Mouse (Mus musculus): ENCODE measurements at regions not wholly inside any gene's neighbourhood (a gene's known extent, or its start where the extent isn't known, plus 50 kb on each side); places are given as distances from the start of the nearest gene placed in this dataset.
"Not testable (repeated sequence)": the region's sequence is repeated elsewhere in the genome, so short reads cannot be mapped to it uniquely, and the experiment has no call there.

DNA sequence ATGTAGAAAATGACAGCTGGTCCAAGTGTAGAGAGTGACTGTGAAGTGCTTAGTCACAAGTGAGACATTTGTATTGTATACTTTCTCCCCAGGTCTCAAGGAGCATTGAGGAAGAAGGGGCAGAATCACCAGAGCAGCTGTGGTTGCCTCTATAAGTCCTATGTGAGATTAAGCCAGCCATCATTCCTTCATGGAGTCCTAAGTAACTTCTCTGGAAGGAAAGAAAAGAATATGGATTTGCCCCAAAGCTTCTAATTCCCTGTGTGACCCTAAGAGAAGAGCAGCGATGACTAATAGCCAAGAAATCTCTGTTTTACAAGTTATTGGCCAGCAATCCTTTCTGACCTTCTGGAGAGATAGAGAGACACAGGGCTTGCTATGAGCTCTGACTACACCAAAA, 856.5 kb downstream of the Gm9195 start:
- Histone ChIP-seq H3K27ac (no peak overlapping the region), H3K9ac (replicated peaks) (no peak overlapping the region), H3K36me3 (no peaks in the 10 kb centered on the region), H3K4me1 (replicated peaks) (no peaks in the 10 kb centered on the region), H3K4me2 (no peak overlapping the region), H3K4me3 (replicated peaks) (no peak overlapping the region), H3K27me3 (no peaks in the 10 kb centered on the region), H3K9me3 (no peaks in the 10 kb centered on the region)
- 91% methylated on average over 1 of the region's 1 CpGs for WGBS
- ATAC-seq (ENCODE audit: insufficient number of reproducible peaks, insufficient read depth, low FRiP score, low TSS enrichment, low read depth): no peak

DNA sequence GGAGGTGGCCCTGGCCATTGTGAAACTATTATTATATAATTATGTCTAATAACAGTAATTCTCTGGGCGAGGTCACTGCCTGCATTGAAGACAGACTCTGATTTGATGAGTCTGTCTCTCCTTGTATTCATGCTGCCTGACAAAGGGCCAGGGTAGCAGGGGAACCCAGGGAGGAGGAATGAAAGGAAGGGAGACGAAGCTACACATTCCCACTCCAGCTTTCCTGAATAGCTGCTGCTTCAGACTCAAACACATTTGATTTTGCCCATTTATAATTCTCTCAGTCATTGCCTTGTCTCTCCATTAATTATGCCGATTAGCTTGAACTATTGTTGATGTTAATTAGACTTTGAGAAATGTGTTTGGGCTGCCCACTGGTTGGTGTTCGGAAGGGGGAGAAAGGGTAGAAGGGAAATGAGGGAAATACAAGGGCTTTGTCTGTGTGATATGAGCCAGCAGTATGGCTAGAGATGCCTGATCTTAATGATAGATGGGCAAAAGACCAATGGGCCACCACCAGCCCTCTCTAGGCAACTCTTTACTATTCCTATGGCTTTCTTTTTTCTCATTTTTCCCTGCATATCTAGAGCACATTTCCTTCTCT, 881.8 kb downstream of the Gm9195 start:
- no peak for ATAC-seq (ENCODE audit: insufficient number of reproducible peaks, insufficient read depth, low FRiP score, low TSS enrichment, low read depth)
- no peaks in the 10 kb centered on the region for H3K36me3 ChIP-seq
- H3K27me3 ChIP-seq: no peaks in the 10 kb centered on the region
- 73% methylated on average over 4 of the region's 4 CpGs for WGBS
- H3K4me1 ChIP-seq (replicated peaks): no peaks in the 10 kb centered on the region
- no peak overlapping the region for H3K4me3 ChIP-seq (replicated peaks)
- no peak overlapping the region for H3K27ac ChIP-seq
- H3K9me3 ChIP-seq: no peaks in the 10 kb centered on the region
- H3K4me2 ChIP-seq: no peak overlapping the region
- no peak overlapping the region for H3K9ac ChIP-seq (replicated peaks)

DNA sequence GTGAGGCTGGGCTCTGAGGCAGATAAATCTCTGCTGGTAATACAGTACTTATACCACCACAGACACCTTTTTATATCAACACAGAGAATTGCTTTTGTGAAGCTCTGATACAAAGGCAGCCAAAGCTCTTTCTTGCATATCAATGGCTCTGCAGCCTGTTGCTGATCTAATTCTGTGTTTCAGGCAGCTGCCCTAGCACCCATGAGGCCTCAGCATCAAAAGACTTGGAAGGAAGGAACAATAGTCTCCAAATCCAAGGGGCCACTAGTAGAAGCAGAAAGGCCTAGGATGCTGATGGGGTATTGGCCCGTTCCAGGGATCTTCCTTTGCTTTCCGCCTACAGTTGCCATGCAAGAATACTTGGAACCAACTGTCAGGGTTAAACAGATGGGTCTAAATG, 887.9 kb downstream of the Gm9195 start:
- no peak for ATAC-seq (ENCODE audit: insufficient number of reproducible peaks, insufficient read depth, low FRiP score, low TSS enrichment, low read depth)
- H3K4me3 ChIP-seq (replicated peaks): no peak overlapping the region
- no peak overlapping the region for H3K27ac ChIP-seq
- no peaks in the 10 kb centered on the region for H3K36me3 ChIP-seq
- no peak overlapping the region for H3K4me2 ChIP-seq
- no peaks in the 10 kb centered on the region for H3K27me3 ChIP-seq
- H3K9ac ChIP-seq (replicated peaks): no peak overlapping the region
- WGBS: 66% methylated on average over 2 of the region's 2 CpGs
- H3K4me1 ChIP-seq (replicated peaks): no peaks in the 10 kb centered on the region
- H3K9me3 ChIP-seq: no peaks in the 10 kb centered on the region

DNA sequence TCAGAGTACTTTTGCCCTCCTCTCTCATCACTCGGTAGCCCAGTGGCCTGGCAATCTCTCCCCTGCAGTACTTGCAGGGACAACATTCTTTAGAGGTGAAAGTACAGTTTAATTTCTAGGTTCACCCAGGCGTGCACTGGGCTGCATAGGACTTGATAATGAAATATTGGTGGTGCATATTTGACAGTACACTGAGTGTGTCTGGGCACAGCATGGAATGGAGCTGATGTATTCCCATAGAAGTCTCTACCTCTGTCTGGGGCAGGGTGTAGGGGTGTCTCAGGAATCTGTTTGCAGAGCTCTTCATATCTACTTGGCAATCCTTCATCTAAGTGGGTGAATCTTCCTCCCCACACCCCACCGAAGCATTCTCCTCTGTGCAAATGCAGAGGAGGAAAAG, 893.8 kb downstream of the Gm9195 start:
- H3K9me3 ChIP-seq: no peaks in the 10 kb centered on the region
- H3K36me3 ChIP-seq: no peaks in the 10 kb centered on the region
- H3K4me3 ChIP-seq (replicated peaks): no peak overlapping the region
- no peak for ATAC-seq (ENCODE audit: insufficient number of reproducible peaks, insufficient read depth, low FRiP score, low TSS enrichment, low read depth)
- H3K27ac ChIP-seq: no peak overlapping the region
- H3K27me3 ChIP-seq: no peaks in the 10 kb centered on the region
- no peak overlapping the region for H3K9ac ChIP-seq (replicated peaks)
- 76% methylated on average over 3 of the region's 3 CpGs for WGBS
- H3K4me2 ChIP-seq: no peak overlapping the region
- H3K4me1 ChIP-seq (replicated peaks): no peaks in the 10 kb centered on the region

DNA sequence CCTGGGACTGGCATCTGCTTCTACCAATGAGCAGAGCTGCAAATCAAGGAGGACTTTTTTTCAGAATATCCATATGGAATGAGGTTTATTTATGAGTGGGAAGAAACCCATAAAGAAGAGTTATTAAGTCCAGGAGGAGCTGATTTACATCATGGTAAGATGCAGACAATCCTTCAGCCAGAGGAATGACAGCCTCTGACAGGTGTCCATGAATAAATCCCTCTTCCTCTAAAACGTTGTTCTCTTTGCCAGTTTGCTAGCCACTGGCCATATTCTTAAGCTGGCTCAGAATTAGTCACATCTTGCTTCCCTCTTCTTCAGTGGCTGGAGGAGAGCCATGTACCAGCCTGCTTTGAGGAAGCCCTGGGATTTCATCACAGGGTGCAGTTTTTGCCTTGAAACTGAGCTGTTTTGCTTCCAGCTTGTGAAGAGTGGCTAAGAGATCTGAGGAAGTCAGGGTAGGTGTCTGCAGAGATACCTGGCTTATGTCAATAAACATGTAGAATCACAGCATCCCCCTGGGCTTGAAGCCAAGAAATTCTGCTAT, 902.9 kb downstream of the Gm9195 start:
- Histone ChIP-seq H3K4me2 (no peak overlapping the region), H3K9ac (replicated peaks) (no peak overlapping the region), H3K27me3 (no peaks in the 10 kb centered on the region), H3K4me3 (replicated peaks) (no peak overlapping the region), H3K36me3 (no peaks in the 10 kb centered on the region), H3K9me3 (no peaks in the 10 kb centered on the region), H3K27ac (no peak overlapping the region), H3K4me1 (replicated peaks) (no peaks in the 10 kb centered on the region)
- no peak for ATAC-seq (ENCODE audit: insufficient number of reproducible peaks, insufficient read depth, low FRiP score, low TSS enrichment, low read depth)
- 31% methylated on average over 1 of the region's 1 CpGs for WGBS

DNA sequence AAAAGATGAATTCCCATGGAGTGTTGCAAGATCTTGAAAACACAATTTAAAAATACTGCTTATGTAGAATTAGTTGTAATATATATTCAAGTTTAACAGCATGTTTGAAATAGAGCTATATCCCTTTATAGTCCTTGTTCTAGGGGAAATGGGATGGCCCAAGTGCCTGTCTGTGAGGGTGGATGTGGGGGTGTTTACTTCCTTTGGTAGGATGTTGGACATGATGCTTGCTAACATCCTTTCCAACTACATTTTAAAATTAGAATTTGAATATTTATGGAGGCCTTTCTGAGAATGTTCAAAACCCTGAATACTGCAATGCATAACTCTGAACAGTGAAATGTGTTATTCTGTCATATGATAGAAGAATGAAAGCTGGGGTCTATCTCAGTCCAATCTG, 903.6 kb downstream of the Gm9195 start:
- no peak overlapping the region for H3K9ac ChIP-seq (replicated peaks)
- H3K4me3 ChIP-seq (replicated peaks): no peak overlapping the region
- H3K36me3 ChIP-seq: no peaks in the 10 kb centered on the region
- H3K27ac ChIP-seq: no peak overlapping the region
- H3K9me3 ChIP-seq: no peaks in the 10 kb centered on the region
- H3K4me2 ChIP-seq: no peak overlapping the region
- ATAC-seq (ENCODE audit: insufficient number of reproducible peaks, insufficient read depth, low FRiP score, low TSS enrichment, low read depth): no peak
- H3K4me1 ChIP-seq (replicated peaks): no peaks in the 10 kb centered on the region
- H3K27me3 ChIP-seq: no peaks in the 10 kb centered on the region

DNA sequence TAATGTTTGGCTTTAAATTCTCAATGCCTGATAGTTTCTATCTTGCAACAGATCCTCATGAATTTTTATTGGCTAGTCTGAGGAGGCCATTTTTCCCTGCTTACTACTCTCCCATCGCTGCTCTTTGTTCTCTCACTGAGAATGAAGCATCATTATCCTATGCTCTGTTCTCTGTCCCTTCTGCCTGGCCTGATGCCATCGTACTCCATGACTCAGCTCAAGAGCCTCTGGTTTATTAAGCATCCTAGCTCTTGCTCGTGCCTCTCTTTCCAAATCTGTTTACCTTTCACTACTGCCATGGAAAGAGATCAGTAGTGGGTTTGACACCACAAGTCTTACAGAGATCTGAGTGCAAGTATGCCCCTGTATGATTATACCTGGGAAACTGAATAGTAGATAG, 926.8 kb downstream of the Gm9195 start:
- H3K4me1 ChIP-seq (replicated peaks): no peaks in the 10 kb centered on the region
- no peaks in the 10 kb centered on the region for H3K36me3 ChIP-seq
- no peak overlapping the region for H3K27ac ChIP-seq
- H3K9ac ChIP-seq (replicated peaks): no peak overlapping the region
- no peak for ATAC-seq (ENCODE audit: insufficient number of reproducible peaks, insufficient read depth, low FRiP score, low TSS enrichment, low read depth)
- no peak overlapping the region for H3K4me2 ChIP-seq
- WGBS: 81% methylated on average over 3 of the region's 3 CpGs
- H3K9me3 ChIP-seq: no peaks in the 10 kb centered on the region
- no peak overlapping the region for H3K4me3 ChIP-seq (replicated peaks)
- H3K27me3 ChIP-seq: no peaks in the 10 kb centered on the region

DNA sequence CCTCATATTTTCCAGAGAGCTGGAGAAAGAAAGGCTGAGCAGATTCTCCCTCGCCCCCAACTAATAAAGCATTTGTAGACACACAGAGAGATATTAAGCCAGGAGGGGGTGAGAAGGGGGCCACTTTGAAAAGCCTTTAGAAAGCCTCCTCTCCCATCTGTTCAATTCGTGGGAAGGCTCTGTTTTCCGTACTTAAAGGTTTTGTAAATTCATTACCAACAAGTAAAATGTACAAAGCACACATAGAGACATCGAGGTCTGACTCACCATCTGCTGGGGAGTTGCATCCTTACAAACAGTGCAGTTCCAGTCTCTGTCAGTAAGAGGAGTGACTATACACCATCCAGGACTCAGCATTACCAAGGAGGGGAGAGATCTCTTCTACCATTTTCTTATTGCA, 929.7 kb downstream of the Gm9195 start:
- no peaks in the 10 kb centered on the region for H3K27me3 ChIP-seq
- H3K4me1 ChIP-seq (replicated peaks): no peaks in the 10 kb centered on the region
- no peak overlapping the region for H3K4me3 ChIP-seq (replicated peaks)
- no peaks in the 10 kb centered on the region for H3K36me3 ChIP-seq
- WGBS: 78% methylated on average over 4 of the region's 4 CpGs
- H3K27ac ChIP-seq: no peak overlapping the region
- no peaks in the 10 kb centered on the region for H3K9me3 ChIP-seq
- no peak overlapping the region for H3K4me2 ChIP-seq
- H3K9ac ChIP-seq (replicated peaks): no peak overlapping the region
- ATAC-seq (ENCODE audit: insufficient number of reproducible peaks, insufficient read depth, low FRiP score, low TSS enrichment, low read depth): no peak

DNA sequence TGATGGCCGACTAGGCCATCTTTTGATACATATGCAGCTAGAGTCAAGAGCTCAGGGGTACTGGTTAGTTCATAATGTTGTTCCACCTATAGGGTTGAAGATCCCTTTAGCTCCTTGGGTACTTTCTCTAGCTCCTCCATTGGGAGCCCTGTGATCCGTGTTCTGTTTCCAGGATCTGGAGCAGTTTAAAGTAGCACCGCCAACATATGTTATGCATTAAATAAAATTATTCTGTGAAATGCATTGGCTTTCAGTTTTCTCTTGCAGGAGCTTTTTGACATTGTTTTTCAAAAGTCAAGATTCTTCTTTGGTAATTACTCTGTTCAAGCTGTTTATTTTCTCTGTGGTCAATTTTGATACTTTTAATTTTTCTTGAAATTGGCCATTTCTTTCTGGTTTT, 937.3 kb downstream of the Gm9195 start:
- not testable (repeated sequence) for H3K4me1 ChIP-seq (replicated peaks); ATAC-seq (ENCODE audit: insufficient number of reproducible peaks, insufficient read depth, low FRiP score, low TSS enrichment, low read depth)

DNA sequence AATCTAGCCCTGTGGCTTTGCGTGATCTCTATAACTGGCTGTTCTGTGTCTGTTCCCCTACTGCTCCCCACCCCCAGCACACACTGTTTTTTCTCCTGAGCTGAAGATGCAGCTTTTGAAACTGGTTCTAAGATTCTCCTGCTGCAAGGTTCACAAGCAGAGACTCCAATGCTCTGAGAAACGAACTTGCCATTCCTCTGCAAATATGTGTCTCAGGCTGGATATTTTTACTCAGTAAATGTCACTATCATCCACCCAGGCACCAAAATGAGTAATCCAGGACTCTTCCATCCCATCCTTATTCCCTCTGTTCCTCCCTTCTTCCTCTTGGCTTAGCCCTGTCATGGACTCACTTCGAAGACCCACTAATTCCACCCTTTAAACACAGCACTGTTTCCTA, 943.9 kb upstream of the Fam160b2 start:
- H3K4me2 ChIP-seq: no peak overlapping the region
- H3K9me3 ChIP-seq: no peaks in the 10 kb centered on the region
- no peak overlapping the region for H3K4me3 ChIP-seq (replicated peaks)
- no peaks in the 10 kb centered on the region for H3K27me3 ChIP-seq
- H3K4me1 ChIP-seq (replicated peaks): no peaks in the 10 kb centered on the region
- 89% methylated on average over 3 of the region's 3 CpGs for WGBS
- H3K36me3 ChIP-seq: no peaks in the 10 kb centered on the region
- ATAC-seq (ENCODE audit: insufficient number of reproducible peaks, insufficient read depth, low FRiP score, low TSS enrichment, low read depth): no peak
- H3K27ac ChIP-seq: no peak overlapping the region
- no peak overlapping the region for H3K9ac ChIP-seq (replicated peaks)

More for the DNA sequence above, 937.3 kb downstream of the Gm9195 start:
- not testable (repeated sequence) for H3K4me2 ChIP-seq; H3K9ac ChIP-seq (replicated peaks); H3K27me3 ChIP-seq; H3K36me3 ChIP-seq; H3K4me3 ChIP-seq (replicated peaks); H3K27ac ChIP-seq; H3K9me3 ChIP-seq
- 56% methylated on average over 2 of the region's 3 CpGs for WGBS

DNA sequence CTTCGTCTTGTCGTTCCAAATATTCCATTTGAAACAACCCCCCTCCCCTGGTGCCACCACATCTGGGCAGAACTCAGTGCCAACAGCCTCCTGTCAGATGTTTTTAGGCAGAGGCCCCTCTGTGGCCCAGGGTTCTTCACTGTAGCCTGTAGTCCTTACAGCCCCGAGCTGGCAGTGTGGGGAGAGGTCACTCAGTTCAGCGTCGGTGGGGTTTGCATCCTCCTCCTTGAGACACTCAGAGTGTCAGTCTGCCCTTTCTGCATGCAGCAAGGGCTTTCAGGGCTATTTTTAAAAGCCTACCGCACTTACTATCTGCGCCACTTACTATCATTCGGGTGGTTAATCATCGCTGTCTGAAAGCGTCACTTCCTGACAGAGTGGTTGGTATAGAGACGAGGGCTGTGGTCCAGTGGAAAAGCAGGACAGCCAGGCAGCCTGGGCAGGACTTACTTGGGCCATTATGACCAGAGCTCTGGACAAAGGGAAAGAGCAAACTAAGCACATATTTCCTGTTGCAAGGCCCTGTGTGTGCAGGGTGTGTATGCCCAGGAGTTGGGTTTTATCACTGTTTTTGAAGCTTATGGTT, 932.5 kb upstream of the Fam160b2 start:
- Histone ChIP-seq H3K27me3 (no peaks in the 10 kb centered on the region), H3K4me2 (no peak overlapping the region), H3K9me3 (no peaks in the 10 kb centered on the region), H3K4me3 (replicated peaks) (no peak overlapping the region), H3K27ac (no peak overlapping the region), H3K36me3 (no peaks in the 10 kb centered on the region), H3K9ac (replicated peaks) (no peak overlapping the region), H3K4me1 (replicated peaks) (no peaks in the 10 kb centered on the region)
- no peak for ATAC-seq (ENCODE audit: insufficient number of reproducible peaks, insufficient read depth, low FRiP score, low TSS enrichment, low read depth)
- WGBS: 77% methylated on average over 11 of the region's 11 CpGs

DNA sequence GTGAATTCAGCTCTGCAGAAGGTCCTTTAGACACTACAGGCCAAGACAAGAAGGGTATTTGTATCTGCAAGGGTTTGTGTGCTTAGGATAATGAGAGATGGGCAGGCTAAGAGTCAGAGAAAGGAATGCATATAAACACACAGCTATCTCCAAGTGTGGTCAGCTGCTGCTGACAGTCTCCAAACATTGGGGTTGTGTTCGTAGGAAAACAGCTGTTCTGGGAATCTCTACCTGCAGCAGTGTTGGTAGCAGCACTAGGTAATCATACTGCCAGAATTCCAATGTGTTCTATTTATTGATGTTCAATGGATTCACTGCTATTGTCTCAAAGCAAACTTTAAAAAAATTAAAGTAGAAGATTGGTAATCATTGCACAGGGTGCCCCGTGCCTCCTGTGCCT, 931.7 kb upstream of the Fam160b2 start:
- no peaks in the 10 kb centered on the region for H3K27me3 ChIP-seq
- no peak overlapping the region for H3K4me2 ChIP-seq
- H3K4me3 ChIP-seq (replicated peaks): no peak overlapping the region
- H3K4me1 ChIP-seq (replicated peaks): no peaks in the 10 kb centered on the region
- H3K9me3 ChIP-seq: no peaks in the 10 kb centered on the region
- ATAC-seq (ENCODE audit: insufficient number of reproducible peaks, insufficient read depth, low FRiP score, low TSS enrichment, low read depth): no peak
- H3K9ac ChIP-seq (replicated peaks): no peak overlapping the region
- no peaks in the 10 kb centered on the region for H3K36me3 ChIP-seq
- WGBS: 62% methylated on average over 2 of the region's 2 CpGs
- no peak overlapping the region for H3K27ac ChIP-seq
